Mouse (Mus musculus): ENCODE results near the gene Lrrc3.

DNA sequence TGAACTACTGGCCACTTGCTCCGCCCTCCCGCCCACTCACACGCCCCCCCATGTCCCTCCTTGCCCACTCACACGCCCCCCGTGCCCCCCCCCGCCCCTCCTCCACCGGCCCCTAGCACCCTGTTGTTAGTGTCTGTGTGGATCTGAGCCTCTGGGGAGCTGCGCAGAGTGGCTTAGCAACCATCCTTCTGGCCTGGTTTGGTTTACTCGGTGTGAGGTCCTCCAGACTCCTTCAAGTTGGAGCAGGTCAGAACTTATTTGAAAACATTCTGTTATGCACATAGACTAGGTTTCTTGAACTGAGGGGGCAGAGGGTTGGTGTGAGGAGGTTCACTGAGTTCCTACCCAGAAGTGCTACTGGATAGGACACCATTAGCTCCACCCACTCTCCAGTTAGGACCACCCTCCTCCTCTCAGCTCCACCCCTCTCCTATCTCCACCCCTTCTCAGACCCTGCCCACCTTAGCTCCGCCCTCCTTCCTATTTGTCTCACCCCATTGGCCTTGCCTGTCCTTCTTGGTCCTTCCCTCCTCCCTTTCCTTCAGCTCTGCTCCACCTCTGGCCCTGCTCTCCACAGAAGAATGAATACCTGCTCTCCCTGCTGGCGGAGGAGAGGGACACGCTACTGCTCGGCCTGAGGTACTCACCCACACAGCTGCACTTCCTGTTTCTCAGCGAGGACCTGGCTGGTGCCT, 38.1 kb downstream of the Lrrc3 start:
- TF ChIP-seq GATA1 (IDR thresholded peaks at IDR 0.05; ENCODE audit: low read length), result no peak
- TF ChIP-seq TAL1 (IDR thresholded peaks at IDR 0.05; ENCODE audit: low read length), result no peak

All from erythroblast, embryonic 14.5 days (primary cell).